Mouse (Mus musculus) midbrain, embryonic 16.5 days (tissue): ENCODE measurements around the gene Pdpk1. TPM values are rescaled to one million over a fixed set of nuclear protein-coding genes. Genes with fewer than 3 reads are reported as not detected.

ENCODE experiments used
- ATAC-seq: fragments of 200-750 bp; cut with Nextera tagmentation; 2 replicates; pipeline ENCODE4 v1.8.0; 2017; ENCODE audit warnings: moderate TSS enrichment
- H3K27ac ChIP-seq: fragments of 300-500 bp; sonication (generic); 2 replicates; pipeline ENCODE4 v1.5.1; 2014; ENCODE audit warnings: mild to moderate bottlenecking, low read length, mixed read lengths
- H3K27me3 ChIP-seq: fragments of 300-500 bp; sonication (generic); 2 replicates; pipeline ENCODE4 v1.6.1; 2014; ENCODE audit warnings: low read depth, low read length, mixed read lengths; ENCODE audit not compliant: control insufficient read depth, insufficient read depth
- H3K36me3 ChIP-seq: fragments of 300-500 bp; sonication (generic); 2 replicates; pipeline ENCODE4 v1.6.1; 2014; ENCODE audit warnings: mild to moderate bottlenecking, low read length, moderate library complexity, mixed read lengths; ENCODE audit not compliant: control insufficient read depth, insufficient read depth
- H3K4me1 ChIP-seq: fragments of 300-500 bp; sonication (generic); 2 replicates; pipeline ENCODE4 v1.6.1; 2014; ENCODE audit warnings: mild to moderate bottlenecking, low read length, mixed read lengths; ENCODE audit not compliant: control insufficient read depth, insufficient read depth
- H3K4me2 ChIP-seq: fragments of 300-500 bp; sonication (generic); 2 replicates; pipeline ENCODE4 v1.6.1; 2014; ENCODE audit warnings: mild to moderate bottlenecking, low read length, mixed read lengths
- H3K4me3 ChIP-seq: fragments of 300-500 bp; sonication (generic); 2 replicates; pipeline ENCODE4 v1.5.1; 2014; ENCODE audit warnings: low read depth, mild to moderate bottlenecking, low read length, moderate library complexity, mixed read lengths
- H3K9ac ChIP-seq: fragments of 300-500 bp; sonication (generic); 2 replicates; pipeline ENCODE4 v1.6.1; 2014; ENCODE audit warnings: low read depth, low read length, mixed read lengths
- H3K9me3 ChIP-seq: fragments of 300-500 bp; sonication (generic); replicated peaks from 2 replicates; pipeline ENCODE4 v1.6.1; 2014; ENCODE audit warnings: mild to moderate bottlenecking, low read length, mixed read lengths; ENCODE audit not compliant: control insufficient read depth, poor library complexity, severe bottlenecking
- WGBS: fragments of 180-500 bp; shearing (Covaris S2); extraction: QIAGEN DNeasy Blood & Tissue Kit; methylation state at CpG from one replicate; pipeline ENCODE4 v1.1.7; 2014; 5-methylcytosine and 5-hydroxymethylcytosine counted together
- polyA plus RNA-seq: library from polyadenylated mRNA; unstranded; fragments of >200 nt; fragmentation: Nextera tagmentation; extraction: Ambion mirVana; gene quantifications from 2 replicates; pipeline ENCODE4 v1.2.1, GENCODE M21; 2015

Gene Pdpk1
- polyA plus RNA-seq, 1 experiment from 2014 or later, result 69.2 TPM

- Histone ChIP-seq H3K4me1 (peaks cover 3% of the 10 kb centered on the region; the same call in 1 of the 2 replicates), H3K9me3 (no peaks in the 10 kb centered on the region), H3K36me3 (peaks cover 10% of the 10 kb centered on the region; the same call in 1 of the 2 replicates), H3K9ac (no peak overlapping the region), H3K27me3 (no peaks in the 10 kb centered on the region), H3K4me3 (no peak overlapping the region), H3K27ac (no peak overlapping the region), H3K4me2 (no peak overlapping the region)
- no peak for ATAC-seq
- WGBS, result 92% methylated on average over 9 of the region's 9 CpGs
These were observed 5.0 kb upstream of the Pdpk1 start for GRCm38 (mm10) chr17:24155742-24156141.

GRCm38 (mm10) chr17:24154463-24154862 lies 3.7 kb upstream of the Pdpk1 start:
- H3K9ac ChIP-seq, result no peak overlapping the region
- H3K4me1 ChIP-seq, result peaks cover 3% of the 10 kb centered on the region; the same call in 1 of the 2 replicates
- peaks cover 10% of the 10 kb centered on the region; the same call in 1 of the 2 replicates for H3K36me3 ChIP-seq
- no peak overlapping the region for H3K4me2 ChIP-seq
- no peak overlapping the region for H3K27ac ChIP-seq
- 78% methylated on average over 3 of the region's 3 CpGs for WGBS
- no peak for ATAC-seq
- H3K9me3 ChIP-seq, result no peaks in the 10 kb centered on the region
- H3K4me3 ChIP-seq, result no peak overlapping the region
- no peaks in the 10 kb centered on the region for H3K27me3 ChIP-seq

GRCm38 (mm10) chr17:24151890-24152563 lies 1.3 kb upstream of the Pdpk1 start:
- no peak overlapping the region for H3K27ac ChIP-seq
- 0 out of 2 replicates have a peak, but pooled peaks cover 4% of the 10 kb centered on the region for H3K36me3 ChIP-seq
- ATAC-seq, result peak; percentile 83
- 2% methylated on average over 26 of the region's 26 CpGs for WGBS
- H3K4me2 ChIP-seq, result peak overlapping the region; percentile 53
- no peaks in the 10 kb centered on the region for H3K27me3 ChIP-seq
- peaks cover 3% of the 10 kb centered on the region; the same call in 1 of the 2 replicates for H3K4me1 ChIP-seq
- peak overlapping the region; percentile 27 for H3K9ac ChIP-seq
- H3K4me3 ChIP-seq, result peak overlapping the region; percentile 27
- no peaks in the 10 kb centered on the region for H3K9me3 ChIP-seq

GRCm38 (mm10) chr17:24151382-24151781 lies 658 bp upstream of the Pdpk1 start:
- no peaks in the 10 kb centered on the region for H3K9me3 ChIP-seq
- no peak overlapping the region for H3K4me3 ChIP-seq
- no peak overlapping the region for H3K9ac ChIP-seq
- peak overlapping the region; percentile 53 for H3K4me2 ChIP-seq
- H3K36me3 ChIP-seq, result 0 out of 2 replicates have a peak, but pooled peaks cover 4% of the 10 kb centered on the region
- 13% methylated on average over 7 of the region's 7 CpGs for WGBS
- no peak overlapping the region for H3K27ac ChIP-seq
- ATAC-seq, result no peak
- peaks cover 3% of the 10 kb centered on the region; the same call in 1 of the 2 replicates for H3K4me1 ChIP-seq
- H3K27me3 ChIP-seq, result no peaks in the 10 kb centered on the region

- 93% methylated on average over 7 of the region's 7 CpGs for WGBS
- H3K4me2 ChIP-seq, result no peak overlapping the region
- no peak overlapping the region for H3K4me3 ChIP-seq
- H3K9ac ChIP-seq, result no peak overlapping the region
- no peak overlapping the region for H3K27ac ChIP-seq
- H3K36me3 ChIP-seq, result no peaks in the 10 kb centered on the region
- no peaks in the 10 kb centered on the region for H3K9me3 ChIP-seq
- peaks cover 3% of the 10 kb centered on the region; the same call in 1 of the 2 replicates for H3K4me1 ChIP-seq
- no peak for ATAC-seq
- H3K27me3 ChIP-seq, result no peaks in the 10 kb centered on the region
These were observed 1.3 kb downstream of the Pdpk1 start for GRCm38 (mm10) chr17:24149421-24149820.

GRCm38 (mm10) chr17:24142897-24143296 lies 7.8 kb downstream of the Pdpk1 start:
- Histone ChIP-seq H3K9me3 (no peaks in the 10 kb centered on the region), H3K27ac (no peak overlapping the region), H3K27me3 (no peaks in the 10 kb centered on the region), H3K4me2 (no peak overlapping the region), H3K9ac (no peak overlapping the region), H3K4me3 (no peak overlapping the region), H3K36me3 (no peaks in the 10 kb centered on the region), H3K4me1 (peaks cover 20% of the 10 kb centered on the region)
- no peak for ATAC-seq
- WGBS, result 43% methylated on average over 2 of the region's 2 CpGs

- no peaks in the 10 kb centered on the region for H3K27me3 ChIP-seq
- H3K27ac ChIP-seq, result peak overlapping the region; percentile 85
- H3K4me3 ChIP-seq, result peak overlapping the region; percentile 93
- H3K4me1 ChIP-seq, result peaks cover 20% of the 10 kb centered on the region
- H3K9ac ChIP-seq, result peak overlapping the region; percentile 96
- H3K9me3 ChIP-seq, result no peaks in the 10 kb centered on the region
- WGBS, result under 1% methylated on average over 47 of the region's 57 CpGs
- peak overlapping the region; percentile 84 for H3K4me2 ChIP-seq
- H3K36me3 ChIP-seq, result no peaks in the 10 kb centered on the region
- ATAC-seq, result peak; percentile 98
These were observed 9.3 kb downstream of the Pdpk1 start for GRCm38 (mm10) chr17:24141425-24141920.

- Histone ChIP-seq H3K9me3 (no peaks in the 10 kb centered on the region), H3K9ac (peak overlapping the region; percentile 96), H3K4me2 (peak overlapping the region; percentile 72), H3K4me3 (peak overlapping the region; percentile 93), H3K4me1 (peaks cover 20% of the 10 kb centered on the region), H3K36me3 (no peaks in the 10 kb centered on the region), H3K27me3 (no peaks in the 10 kb centered on the region), H3K27ac (peak overlapping the region; percentile 85)
- under 1% methylated on average over 38 of the region's 43 CpGs for WGBS
- ATAC-seq, result peak; percentile 4; the same call in 1 of the 2 replicates
These were observed 9.8 kb downstream of the Pdpk1 start for GRCm38 (mm10) chr17:24140845-24141424.

GRCm38 (mm10) chr17:24139968-24140367 lies 10.8 kb downstream of the Pdpk1 start:
- Histone ChIP-seq H3K4me2 (peak overlapping the region; percentile 72), H3K9me3 (no peaks in the 10 kb centered on the region), H3K27ac (no peak overlapping the region), H3K4me3 (peak overlapping the region; percentile 93), H3K27me3 (no peaks in the 10 kb centered on the region), H3K4me1 (peaks cover 20% of the 10 kb centered on the region), H3K9ac (peak overlapping the region; percentile 96; the same call in 1 of the 2 replicates), H3K36me3 (no peaks in the 10 kb centered on the region)
- WGBS, result 94% methylated on average over 4 of the region's 4 CpGs
- ATAC-seq, result no peak
